Mouse (Mus musculus) liver, embryonic 11.5 days (tissue): ENCODE measurements around the gene Nek8. TPM values are rescaled to one million over a fixed set of nuclear protein-coding genes. Genes with fewer than 3 reads are reported as not detected.

ENCODE experiments used
- ATAC-seq: fragments of 200-750 bp; cut with Nextera tagmentation; replicated peaks from 2 replicates; pipeline ENCODE4 v1.8.0; 2017; ENCODE audit warnings: moderate number of reproducible peaks, mild to moderate bottlenecking, moderate TSS enrichment, moderate library complexity; ENCODE audit not compliant: low FRiP score
- DNase-seq: peaks from one replicate; pipeline ENCODE4 v3.0.0-alpha.2; 2017; ENCODE audit warnings: low spot score
- H3K27ac ChIP-seq: fragments of 300-500 bp; sonication (generic); 2 replicates; pipeline ENCODE4 v1.5.1; 2014; ENCODE audit warnings: mild to moderate bottlenecking, low read depth, low read length, control low read depth
- H3K27me3 ChIP-seq: fragments of 300-500 bp; sonication (generic); replicated peaks from 2 replicates; pipeline ENCODE4 v1.6.1; 2014; ENCODE audit warnings: low read length, mixed read lengths; ENCODE audit not compliant: control insufficient read depth, insufficient read depth
- H3K36me3 ChIP-seq: fragments of 300-500 bp; sonication (generic); 2 replicates; pipeline ENCODE4 v1.6.1; 2014; ENCODE audit warnings: mild to moderate bottlenecking, low read length, moderate library complexity, mixed read lengths; ENCODE audit not compliant: control insufficient read depth, insufficient read depth
- H3K4me1 ChIP-seq: fragments of 300-500 bp; sonication (generic); replicated peaks from 2 replicates; pipeline ENCODE4 v1.6.1; 2014; ENCODE audit warnings: low read length, mixed read lengths; ENCODE audit not compliant: control insufficient read depth, insufficient read depth
- H3K4me2 ChIP-seq: fragments of 300-500 bp; sonication (generic); 2 replicates; pipeline ENCODE4 v1.6.1; 2014; ENCODE audit warnings: mild to moderate bottlenecking, control low read depth, moderate library complexity
- H3K4me3 ChIP-seq: fragments of 300-500 bp; sonication (generic); 2 replicates; pipeline ENCODE4 v1.5.1; 2014; ENCODE audit warnings: low read depth, low read length, control low read depth
- H3K9ac ChIP-seq: fragments of 300-500 bp; sonication (generic); 2 replicates; pipeline ENCODE4 v1.6.1; 2014; ENCODE audit warnings: low read depth, low read length, control low read depth
- H3K9me3 ChIP-seq: fragments of 300-500 bp; sonication (generic); 2 replicates; pipeline ENCODE4 v1.6.1; 2016; ENCODE audit warnings: low read length, inconsistent platforms, mixed read lengths; ENCODE audit not compliant: control insufficient read depth
- WGBS: fragments of 180-500 bp; shearing (Covaris S2); extraction: QIAGEN DNeasy Blood & Tissue Kit; methylation state at CpG from one replicate; pipeline ENCODE4 v1.1.7; 2014; 5-methylcytosine and 5-hydroxymethylcytosine counted together
- polyA plus RNA-seq: library from polyadenylated mRNA; unstranded; fragments of >200 nt; fragmentation: Nextera tagmentation; extraction: Ambion mirVana; gene quantifications from 2 replicates; pipeline ENCODE4 v1.2.1, GENCODE M21; 2014

The Nek8 gene
- polyA plus RNA-seq, 1 experiment from 2014 or later: 14.3 TPM

DNA sequence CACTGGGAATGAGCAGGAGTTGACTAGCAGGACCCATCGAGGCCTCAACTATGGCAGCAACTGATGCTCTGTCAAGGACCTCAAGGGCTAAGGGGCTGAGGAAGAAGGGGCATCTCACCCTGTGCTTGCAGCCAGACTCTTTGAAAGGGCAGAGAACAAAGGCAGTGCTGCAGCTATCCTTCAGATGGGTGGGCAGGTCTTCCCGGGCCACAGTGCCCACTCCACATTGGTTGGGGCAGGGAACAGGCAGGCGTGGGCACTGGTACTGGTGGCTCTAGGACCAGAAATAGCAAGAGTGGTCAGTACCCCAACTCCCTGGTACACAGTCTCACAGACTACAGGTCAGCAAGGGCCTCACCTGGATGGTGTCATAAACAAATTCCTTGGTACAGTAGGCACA, 15.8 kb downstream of the Nek8 start:
- H3K27me3 ChIP-seq: no peaks in the 10 kb centered on the region
- no peaks in the 10 kb centered on the region for H3K9me3 ChIP-seq
- H3K4me1 ChIP-seq: peaks cover 25% of the 10 kb centered on the region
- no peak overlapping the region for H3K9ac ChIP-seq
- DNase-seq (no peak), ATAC-seq (no peak)
- 91% methylated on average over 3 of the region's 3 CpGs for WGBS
- 0 out of 2 replicates have a peak overlapping the region, but pooled peaks have one; percentile 28 for H3K27ac ChIP-seq
- peaks cover 46% of the 10 kb centered on the region for H3K36me3 ChIP-seq
- H3K4me2 ChIP-seq: no peak overlapping the region
- no peak overlapping the region for H3K4me3 ChIP-seq

GRCm38 (mm10) chr11:78160171-78160570, 16.3 kb downstream of the Nek8 start:
- H3K27ac ChIP-seq: no peak overlapping the region
- H3K4me1 ChIP-seq: peaks cover 23% of the 10 kb centered on the region
- ATAC-seq (no peak), DNase-seq (no peak)
- no peak overlapping the region for H3K4me3 ChIP-seq
- H3K4me2 ChIP-seq: no peak overlapping the region
- H3K27me3 ChIP-seq: no peaks in the 10 kb centered on the region
- H3K36me3 ChIP-seq: peaks cover 48% of the 10 kb centered on the region
- H3K9ac ChIP-seq: no peak overlapping the region
- H3K9me3 ChIP-seq: no peaks in the 10 kb centered on the region
- WGBS: 88% methylated on average over 18 of the region's 18 CpGs

- ATAC-seq: no peak
- no peaks in the 10 kb centered on the region for H3K27me3 ChIP-seq
- H3K9me3 ChIP-seq: no peaks in the 10 kb centered on the region
- H3K27ac ChIP-seq: no peak overlapping the region
- WGBS: 77% methylated on average over 7 of the region's 7 CpGs
- peaks cover 23% of the 10 kb centered on the region for H3K4me1 ChIP-seq
- H3K4me3 ChIP-seq: no peak overlapping the region
- no peak overlapping the region for H3K4me2 ChIP-seq
- H3K9ac ChIP-seq: no peak overlapping the region
- peaks cover 52% of the 10 kb centered on the region for H3K36me3 ChIP-seq
- no peak for DNase-seq
These were observed 16.9 kb downstream of the Nek8 start for GRCm38 (mm10) chr11:78159557-78159956.

- Histone ChIP-seq H3K9ac (no peak overlapping the region), H3K4me3 (no peak overlapping the region), H3K36me3 (peaks cover 57% of the 10 kb centered on the region), H3K4me1 (peaks cover 23% of the 10 kb centered on the region), H3K27me3 (no peaks in the 10 kb centered on the region), H3K4me2 (no peak overlapping the region), H3K9me3 (no peaks in the 10 kb centered on the region), H3K27ac (no peak overlapping the region)
- 23% methylated on average over 2 of the region's 2 CpGs for WGBS
- ATAC-seq (peak; percentile 67), DNase-seq (peak; percentile 68)
These were observed 17.4 kb downstream of the Nek8 start for GRCm38 (mm10) chr11:78159096-78159495.

- Histone ChIP-seq H3K36me3 (peaks cover 60% of the 10 kb centered on the region), H3K4me2 (no peak overlapping the region), H3K9me3 (no peaks in the 10 kb centered on the region), H3K9ac (no peak overlapping the region), H3K4me1 (0 out of 2 replicates have a peak, but pooled peaks cover 3% of the 10 kb centered on the region), H3K4me3 (no peak overlapping the region), H3K27me3 (no peaks in the 10 kb centered on the region), H3K27ac (no peak overlapping the region)
- ATAC-seq: no peak
- WGBS: 84% methylated on average over 6 of the region's 6 CpGs
- DNase-seq: no peak
These were observed 20.2 kb downstream of the Nek8 start for GRCm38 (mm10) chr11:78156156-78156699.

- Histone ChIP-seq H3K4me2 (no peak overlapping the region), H3K4me3 (no peak overlapping the region), H3K9me3 (no peaks in the 10 kb centered on the region), H3K4me1 (0 out of 2 replicates have a peak, but pooled peaks cover 3% of the 10 kb centered on the region), H3K27ac (no peak overlapping the region), H3K36me3 (peaks cover 59% of the 10 kb centered on the region), H3K27me3 (no peaks in the 10 kb centered on the region), H3K9ac (no peak overlapping the region)
- ATAC-seq (no peak), DNase-seq (no peak)
- WGBS: 82% methylated on average over 5 of the region's 5 CpGs
These were observed 20.8 kb downstream of the Nek8 start for GRCm38 (mm10) chr11:78155674-78156073.

DNA sequence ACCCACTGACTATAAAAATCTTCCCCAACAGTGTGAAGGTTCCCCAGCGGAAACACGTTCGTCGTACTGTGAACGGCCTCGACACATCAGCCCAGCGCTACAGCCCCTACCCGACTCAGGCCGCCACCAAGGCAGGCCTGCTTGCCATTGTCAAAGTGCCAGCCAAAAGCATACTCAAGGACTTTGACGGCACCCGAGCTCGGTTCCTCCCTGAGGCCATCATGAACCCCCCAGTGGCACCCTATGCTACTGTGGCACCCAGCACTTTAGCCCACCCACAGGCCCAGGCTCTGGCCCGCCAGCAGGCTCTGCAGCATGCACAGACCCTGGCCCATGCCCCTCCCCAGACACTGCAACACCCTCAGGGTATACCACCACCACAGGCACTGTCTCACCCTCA, 22.7 kb downstream of the Nek8 start:
- Histone ChIP-seq H3K36me3 (peaks cover 52% of the 10 kb centered on the region), H3K9ac (no peak overlapping the region), H3K27ac (no peak overlapping the region), H3K4me2 (no peak overlapping the region), H3K9me3 (no peaks in the 10 kb centered on the region), H3K4me1 (no peaks in the 10 kb centered on the region), H3K4me3 (no peak overlapping the region), H3K27me3 (no peaks in the 10 kb centered on the region)
- no peak for ATAC-seq
- DNase-seq: no peak
- WGBS: 89% methylated on average over 13 of the region's 13 CpGs

DNA sequence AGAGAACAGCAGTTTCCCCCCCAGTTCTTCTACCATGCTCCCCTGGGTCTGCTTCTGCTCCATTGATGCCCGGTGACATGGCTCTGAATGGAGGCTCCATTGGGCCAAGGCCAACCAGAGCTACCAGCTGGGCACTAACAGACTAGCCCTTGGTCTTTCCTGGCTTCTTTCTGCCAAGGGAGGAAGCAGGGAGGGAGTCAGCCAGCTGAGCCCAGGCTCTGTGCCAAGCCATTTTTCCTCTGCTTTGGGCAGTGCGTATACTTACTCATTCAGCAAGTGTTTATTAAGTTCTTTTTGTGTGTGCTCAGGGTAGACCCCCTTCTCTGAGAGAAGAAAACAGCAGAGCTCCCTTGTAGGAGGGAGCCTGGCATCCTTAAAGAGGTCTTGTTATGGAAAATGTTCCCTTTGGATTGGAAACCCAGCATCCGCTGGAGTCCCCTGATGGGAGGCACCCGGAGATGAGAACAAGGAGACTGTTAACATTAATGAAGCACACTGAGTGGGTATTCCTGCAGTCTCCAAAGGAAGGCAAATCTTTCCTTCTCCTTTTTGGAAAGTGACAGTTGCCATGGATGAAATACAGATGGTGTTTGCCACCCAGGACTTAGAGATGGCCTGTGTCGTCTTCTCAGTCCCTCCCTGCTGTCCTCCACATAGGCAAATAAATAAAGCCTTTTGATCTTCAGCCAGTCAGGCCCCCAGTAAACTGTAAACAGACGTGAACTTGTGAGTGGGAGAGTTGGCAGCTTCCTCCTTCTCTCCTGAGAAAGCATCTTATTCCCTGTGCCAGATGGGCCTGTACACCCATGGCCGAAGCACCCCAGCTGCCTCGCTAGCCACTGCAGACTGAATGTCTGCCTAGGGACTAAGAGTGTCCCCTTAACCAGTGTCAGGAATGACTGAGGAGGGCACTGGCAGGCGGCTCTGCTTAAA, 23.9 kb downstream of the Nek8 start:
- Histone ChIP-seq H3K4me1 (no peaks in the 10 kb centered on the region), H3K27ac (0 out of 2 replicates have a peak overlapping the region, but pooled peaks have one; percentile 38), H3K4me2 (no peak overlapping the region), H3K9ac (no peak overlapping the region), H3K4me3 (no peak overlapping the region; the same call in 1 of the 2 replicates), H3K9me3 (no peaks in the 10 kb centered on the region), H3K27me3 (no peaks in the 10 kb centered on the region), H3K36me3 (peaks cover 46% of the 10 kb centered on the region)
- no peak for ATAC-seq
- no peak for DNase-seq
- 83% methylated on average over 9 of the region's 9 CpGs for WGBS
